In the genomic region with DNA sequence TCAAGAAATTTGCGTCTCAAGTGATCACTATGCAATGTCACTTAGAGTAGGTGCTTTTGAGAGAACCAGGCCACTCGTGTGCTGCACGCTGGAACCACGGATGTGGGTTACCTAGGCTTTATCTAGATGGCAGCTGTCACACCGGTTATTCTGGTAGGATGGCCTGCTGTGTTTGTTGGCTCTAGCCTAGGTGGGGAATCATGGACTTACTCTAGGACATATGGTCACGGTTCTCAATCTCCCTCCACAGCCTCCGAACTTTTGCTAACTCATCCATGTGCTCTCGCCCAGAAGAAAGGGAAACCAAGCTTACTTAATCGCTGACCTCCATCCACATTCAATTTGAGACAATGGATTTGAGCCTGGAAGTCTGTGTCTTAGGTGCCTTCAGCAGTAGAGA, we compare ENCODE assay signal across 28 mouse cellular contexts.
DNase-seq lines count a peak whose midpoint lies in the region; ATAC-seq lines count a peak whose summit lies in the region.
"Had no signal": no experiment of that assay in that cellular context is flagged by ENCODE, and none has a peak within 500 bp of the region (broad histone marks: within the 10 kb centered on the region; RNA-seq: fewer than 3 reads in every experiment).

No protein-coding gene starts in this region.

- H3K27me3 ChIP-seq in hindbrain, embryonic 16.5 days (replicated peaks; ENCODE audit: control insufficient read depth, insufficient read depth, low read length), result no peaks in the 10 kb centered on the region
- no peaks in the 10 kb centered on the region for H3K27me3 ChIP-seq in hindbrain, embryonic 14.5 days (ENCODE audit: control insufficient read depth, insufficient read depth, low read length)
- H3K27me3 ChIP-seq: heart, embryonic 12.5 days; limb, embryonic 12.5 days; liver, embryonic 15.5 days; neural tube, embryonic 12.5 days; Patski had no signal

- ATAC-seq in hindbrain, embryonic 16.5 days, result peak; percentile 38; the same call in 1 of the 2 replicates
- no peak for ATAC-seq in hindbrain, embryonic 14.5 days (ENCODE audit: low FRiP score)
- ATAC-seq: forebrain, embryonic 14.5 days; intestine, postnatal 0 days; midbrain, embryonic 16.5 days; Patski had no signal

- no peak overlapping the region for H3K4me3 ChIP-seq in hindbrain, embryonic 16.5 days (ENCODE audit: low read length)
- H3K4me3 ChIP-seq in hindbrain, embryonic 14.5 days (replicated peaks; ENCODE audit: low read length), result no peak overlapping the region
- H3K4me3 ChIP-seq: heart, adult 2 months; heart, embryonic 12.5 days; left cerebral cortex, adult 2 months; limb, embryonic 12.5 days; liver, embryonic 15.5 days; neural tube, embryonic 12.5 days had no signal

- no peaks in the 10 kb centered on the region for H3K4me1 ChIP-seq in hindbrain, embryonic 16.5 days (ENCODE audit: control insufficient read depth, insufficient read depth, low read depth, low read length)
- no peaks in the 10 kb centered on the region for H3K4me1 ChIP-seq in hindbrain, embryonic 14.5 days (replicated peaks; ENCODE audit: control insufficient read depth, insufficient read depth, low read length)
- H3K4me1 ChIP-seq: liver, embryonic 15.5 days; neural tube, embryonic 12.5 days had no signal

- no peak overlapping the region for H3K9ac ChIP-seq in hindbrain, embryonic 16.5 days (ENCODE audit: low read depth, low read length)
- no peak overlapping the region for H3K9ac ChIP-seq in hindbrain, embryonic 14.5 days
- H3K9ac ChIP-seq: heart, embryonic 12.5 days; limb, embryonic 12.5 days; liver, embryonic 15.5 days; lung, embryonic 14.5 days; neural tube, embryonic 12.5 days had no signal

- H3K4me2 ChIP-seq in hindbrain, embryonic 16.5 days (ENCODE audit: low read length), result no peak overlapping the region
- H3K4me2 ChIP-seq in hindbrain, embryonic 14.5 days (replicated peaks), result no peak overlapping the region
- H3K4me2 ChIP-seq: heart, embryonic 12.5 days; limb, embryonic 12.5 days; liver, embryonic 15.5 days; lung, embryonic 14.5 days; midbrain, embryonic 11.5 days; neural tube, embryonic 12.5 days had no signal

- no peaks in the 10 kb centered on the region for H3K36me3 ChIP-seq in hindbrain, embryonic 16.5 days (ENCODE audit: control insufficient read depth, insufficient read depth, low read length)
- H3K36me3 ChIP-seq in hindbrain, embryonic 14.5 days (replicated peaks; ENCODE audit: control insufficient read depth, insufficient read depth), result no peaks in the 10 kb centered on the region
- H3K36me3 ChIP-seq: heart, embryonic 12.5 days; limb, embryonic 12.5 days; liver, embryonic 15.5 days; neural tube, embryonic 12.5 days had no signal

- DNase-seq in hindbrain, embryonic 14.5 days (ENCODE audit: low spot score), result no peak
- peak; percentile 12 for DNase-seq in urinary bladder, postnatal 25 days (ENCODE audit: low spot score)
- DNase-seq in urinary bladder, adult 2 months (ENCODE audit: low spot score), result no peak
- peak; percentile 94 for DNase-seq in cerebellum, adult 9-10 months
- peak; percentile 74 for DNase-seq in cerebellum, postnatal 36 days
- DNase-seq in ovary, adult 18-20 months (ENCODE audit: low spot score), result no peak
- no peak for DNase-seq in left cerebral cortex, adult 18-20 months (ENCODE audit: low spot score in 2 of 2)
- DNase-seq: adrenal gland, postnatal 10 days; gastrocnemius, postnatal 25 days; heart, adult 2 months; heart, postnatal 4 days; kidney, adult 9 months; kidney, postnatal 10 days; layer of hippocampus, adult 9-11 months; lung, embryonic 14.5 days; lung, postnatal 14 days; thymus, adult 2 months had no signal

- H3K9me3 ChIP-seq in hindbrain, embryonic 16.5 days (ENCODE audit: control insufficient read depth, low read length), result no peaks in the 10 kb centered on the region
- no peaks in the 10 kb centered on the region for H3K9me3 ChIP-seq in hindbrain, embryonic 14.5 days (ENCODE audit: control insufficient read depth, low read length)
- H3K9me3 ChIP-seq: heart, embryonic 12.5 days; limb, embryonic 12.5 days; liver, embryonic 15.5 days; neural tube, embryonic 12.5 days had no signal

- 82% methylated on average over 9 of the region's 9 CpGs for WGBS in hindbrain, embryonic 16.5 days
- 91% methylated on average over 9 of the region's 9 CpGs for WGBS in hindbrain, embryonic 14.5 days

- H3K27ac ChIP-seq in hindbrain, embryonic 16.5 days (ENCODE audit: low read depth, low read length), result peak overlapping the region; percentile 23; the same call in 1 of the 2 replicates
- H3K27ac ChIP-seq in hindbrain, embryonic 14.5 days, result no peak overlapping the region
- H3K27ac ChIP-seq: heart, adult 2 months; left cerebral cortex, adult 2 months; limb, embryonic 12.5 days; liver, embryonic 15.5 days; neural tube, embryonic 12.5 days had no signal

Comparison
In these comparisons a context has a peak if more than half of its experiments do, and no peak if none do; other contexts are left out.
1. DNase-seq: peak in urinary bladder, postnatal 25 days (single experiment), cerebellum, adult 9-10 months (single experiment) and cerebellum, postnatal 36 days (2 of 2); none in hindbrain, embryonic 14.5 days (single experiment), urinary bladder, adult 2 months (single experiment), ovary, adult 18-20 months (single experiment) and left cerebral cortex, adult 18-20 months (0 of 2).